Mouse (Mus musculus) kidney, postnatal 10 days (tissue): ENCODE data around the gene Dhdh.
"Not testable (repeated sequence)": the region's sequence is repeated elsewhere in the genome, so short reads cannot be mapped to it uniquely, and the experiment has no call there.

Experiments used
- DNase-seq: peaks from one replicate; pipeline ENCODE4 v3.0.0; 2021; ENCODE audit warnings: mixed read lengths

Dhdh gene

DNA sequence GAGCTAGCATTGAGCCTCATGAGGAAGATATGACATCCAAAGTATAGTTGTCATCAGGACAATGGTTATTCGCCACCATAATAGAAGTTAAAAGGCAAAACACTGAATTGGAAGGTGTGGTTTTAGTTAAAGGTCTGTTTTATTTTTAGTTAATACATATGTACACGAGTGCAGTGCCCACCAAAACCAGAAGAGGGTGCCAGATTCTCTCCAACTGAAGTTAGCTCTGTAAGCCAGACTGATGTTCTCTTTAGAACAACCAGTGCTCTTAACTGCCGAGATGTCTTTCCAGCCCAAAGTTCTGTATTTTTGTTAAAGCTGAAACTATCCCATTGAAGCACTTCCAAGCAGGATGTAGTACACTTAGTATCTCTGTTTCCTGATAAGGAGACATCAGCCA lies 17.7 kb downstream of the Dhdh start:
- peak; percentile 91 for DNase-seq

DNA sequence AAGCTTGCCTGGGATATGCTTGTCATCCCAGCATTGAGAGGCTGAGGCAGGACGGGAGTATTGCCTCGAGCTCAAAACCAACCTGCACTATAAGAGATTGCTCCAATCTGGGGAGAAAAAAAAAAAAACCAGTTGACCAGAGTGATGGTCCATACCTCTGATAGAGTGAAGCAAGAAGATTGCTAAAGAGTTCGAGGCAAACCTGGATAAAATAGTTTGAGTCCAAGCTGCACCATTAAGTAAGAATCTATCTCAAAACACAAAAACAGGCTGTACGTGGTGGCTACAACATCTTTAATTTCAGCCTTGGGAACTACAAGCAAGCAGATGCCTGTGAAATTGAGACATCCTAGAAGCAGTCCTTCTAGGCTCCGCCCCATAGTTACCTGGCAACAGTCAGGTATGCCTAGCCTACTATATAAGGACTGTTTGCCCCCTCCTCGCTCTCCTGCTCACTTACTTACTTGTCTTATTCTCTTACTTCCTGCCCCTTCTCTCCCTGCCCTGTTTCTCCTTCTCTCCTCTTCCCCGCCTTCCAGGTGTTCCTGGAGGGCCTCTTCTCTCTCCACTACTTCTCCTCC lies 21.4 kb downstream of the Dhdh start:
- no peak for DNase-seq

GRCm38 (mm10) chr7:45466283-45467089 lies 22.1 kb downstream of the Dhdh start, which contains the start of gene Bax:
Bax (minus strand) TSS chr7:45466898.
- peak; percentile 98 for DNase-seq

GRCm38 (mm10) chr7:45465549-45465948 lies 23.1 kb downstream of the Dhdh start:
- peak; percentile 48 for DNase-seq

- DNase-seq, result no peak
Observed at GRCm38 (mm10) chr7:45465112-45465511, 23.5 kb downstream of the Dhdh start.

GRCm38 (mm10) chr7:45463987-45464778 lies 24.4 kb downstream of the Dhdh start:
- no peak for DNase-seq

DNA sequence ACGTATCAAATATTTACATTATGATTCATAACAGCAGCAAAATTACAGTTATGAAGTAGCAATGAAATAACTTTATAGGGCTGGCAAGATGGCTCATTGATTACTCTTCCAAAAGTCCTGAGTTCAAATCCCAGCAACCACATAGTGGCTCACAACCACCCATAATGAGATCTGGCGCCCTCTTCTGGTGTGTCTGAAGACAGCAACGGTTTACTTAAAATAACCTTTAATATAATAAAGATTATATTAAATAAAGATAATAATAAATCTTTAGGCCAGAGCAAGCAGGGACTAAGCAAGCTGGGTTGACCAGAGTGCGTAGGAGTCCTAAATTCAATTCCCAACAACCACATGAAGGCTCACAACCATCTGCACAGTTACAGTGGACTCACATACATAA lies 25.7 kb downstream of the Dhdh start:
- DNase-seq, result not testable (repeated sequence)

- DNase-seq, result no peak
Observed at GRCm38 (mm10) chr7:45462325-45462724, 26.3 kb downstream of the Dhdh start.

DNA sequence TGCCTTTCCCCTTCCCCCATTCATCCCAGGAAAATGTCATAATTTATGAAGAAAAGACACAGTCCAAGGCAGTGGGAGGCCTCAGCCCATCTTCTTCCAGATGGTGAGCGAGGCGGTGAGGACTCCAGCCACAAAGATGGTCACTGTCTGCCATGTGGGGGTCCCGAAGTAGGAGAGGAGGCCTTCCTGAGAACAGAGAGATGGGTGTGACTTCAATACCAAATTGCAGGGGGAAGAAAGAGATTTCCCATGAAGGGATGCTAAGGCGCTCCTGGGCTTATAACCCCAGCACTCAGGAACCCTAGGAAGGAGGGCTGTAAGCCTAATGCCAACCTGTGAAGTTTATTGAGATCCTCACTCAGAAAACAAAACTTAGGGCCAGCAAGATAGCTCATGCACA lies 26.8 kb downstream of the Dhdh start:
- DNase-seq, result no peak

DNA sequence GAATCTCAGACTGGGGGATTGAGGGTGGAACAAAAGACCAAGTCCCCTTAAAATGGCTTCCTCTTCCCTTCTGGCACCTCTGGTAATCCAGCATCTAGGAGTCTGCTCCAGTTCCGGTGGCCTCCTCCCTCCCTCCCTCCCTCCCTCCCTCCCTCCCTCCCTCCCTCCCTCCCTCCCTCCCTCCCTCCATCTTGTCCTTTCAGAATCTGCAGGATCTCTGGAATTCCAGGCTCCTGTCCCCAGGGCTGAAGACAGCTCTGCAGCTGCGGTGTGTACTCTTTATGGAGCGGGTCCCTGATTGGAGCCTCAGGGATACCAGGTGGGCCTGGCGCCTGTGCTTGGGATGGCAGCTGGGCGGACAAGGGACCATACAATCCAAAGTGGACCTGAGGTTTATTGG lies 27.3 kb downstream of the Dhdh start:
- DNase-seq, result peak; percentile 39

DNA sequence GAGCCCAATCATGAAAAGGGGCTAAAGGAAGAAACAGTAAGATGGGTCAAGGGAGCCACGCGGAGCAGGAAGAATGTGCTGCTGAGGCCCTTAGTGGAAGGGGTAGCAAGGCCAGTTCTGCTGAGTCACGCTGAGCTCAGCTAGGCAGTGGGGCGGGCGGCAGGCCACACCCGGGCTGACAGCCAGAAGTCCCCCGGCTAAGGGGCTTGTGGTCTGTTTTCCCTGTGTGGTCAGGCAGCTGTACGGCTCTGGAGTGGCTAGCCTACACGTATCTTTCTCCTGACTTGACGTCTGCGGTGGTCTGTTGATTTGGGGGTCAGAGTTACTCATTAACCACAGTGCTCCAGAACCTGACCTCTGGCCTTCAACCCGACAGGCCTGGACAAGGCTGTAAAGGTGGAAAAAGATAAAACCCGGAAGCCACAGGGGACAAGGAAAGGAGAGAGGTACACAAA lies 27.7 kb downstream of the Dhdh start:
- peak; percentile 84 for DNase-seq

- peak; percentile 58 for DNase-seq
Observed at GRCm38 (mm10) chr7:45460377-45460776, 28.2 kb downstream of the Dhdh start.

GRCm38 (mm10) chr7:45459564-45460140 lies 29.0 kb downstream of the Dhdh start, which contains the start of gene Ftl1:
Ftl1 (minus strand) TSS chr7:45459884.
- DNase-seq, result peak; percentile 97

DNA sequence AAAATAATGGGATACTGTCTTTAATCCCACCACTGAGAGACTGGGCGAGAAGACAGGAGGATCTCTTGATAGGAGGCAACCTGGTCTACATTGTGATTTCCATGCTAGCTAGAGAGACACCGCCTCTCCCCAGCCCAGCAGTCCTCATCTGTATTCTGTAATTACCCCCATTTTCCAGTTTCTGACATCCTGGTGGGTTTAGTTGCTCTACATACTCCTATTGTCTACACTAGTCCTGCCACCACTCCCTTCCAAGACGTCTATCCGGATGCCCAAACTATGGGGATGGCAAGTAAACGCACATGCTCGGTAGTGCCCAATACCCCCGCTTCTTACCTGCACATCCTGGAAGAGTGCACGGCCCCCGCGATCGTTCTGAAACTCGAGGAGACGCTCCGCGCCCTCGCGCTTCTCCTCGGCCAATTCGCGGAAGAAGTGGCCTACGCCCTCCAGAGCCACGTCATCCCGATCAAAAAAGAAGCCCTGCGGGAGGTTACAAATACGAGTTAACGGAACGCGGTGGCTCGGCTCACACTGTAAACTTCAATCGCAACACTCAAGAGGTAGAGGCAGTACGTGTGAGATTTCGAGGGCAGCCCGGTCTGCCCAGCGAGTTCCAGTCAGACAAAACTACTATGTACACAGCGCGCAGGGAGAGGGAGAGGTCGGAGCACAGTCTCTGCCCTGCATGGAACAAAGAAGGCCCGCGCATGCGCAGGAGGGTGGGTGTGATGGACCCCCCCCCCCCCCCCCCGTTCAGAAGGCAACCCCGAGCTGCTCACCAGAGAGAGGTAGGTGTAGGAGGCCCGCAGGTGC lies 29.6 kb downstream of the Dhdh start:
- peak; percentile 91 for DNase-seq

DNA sequence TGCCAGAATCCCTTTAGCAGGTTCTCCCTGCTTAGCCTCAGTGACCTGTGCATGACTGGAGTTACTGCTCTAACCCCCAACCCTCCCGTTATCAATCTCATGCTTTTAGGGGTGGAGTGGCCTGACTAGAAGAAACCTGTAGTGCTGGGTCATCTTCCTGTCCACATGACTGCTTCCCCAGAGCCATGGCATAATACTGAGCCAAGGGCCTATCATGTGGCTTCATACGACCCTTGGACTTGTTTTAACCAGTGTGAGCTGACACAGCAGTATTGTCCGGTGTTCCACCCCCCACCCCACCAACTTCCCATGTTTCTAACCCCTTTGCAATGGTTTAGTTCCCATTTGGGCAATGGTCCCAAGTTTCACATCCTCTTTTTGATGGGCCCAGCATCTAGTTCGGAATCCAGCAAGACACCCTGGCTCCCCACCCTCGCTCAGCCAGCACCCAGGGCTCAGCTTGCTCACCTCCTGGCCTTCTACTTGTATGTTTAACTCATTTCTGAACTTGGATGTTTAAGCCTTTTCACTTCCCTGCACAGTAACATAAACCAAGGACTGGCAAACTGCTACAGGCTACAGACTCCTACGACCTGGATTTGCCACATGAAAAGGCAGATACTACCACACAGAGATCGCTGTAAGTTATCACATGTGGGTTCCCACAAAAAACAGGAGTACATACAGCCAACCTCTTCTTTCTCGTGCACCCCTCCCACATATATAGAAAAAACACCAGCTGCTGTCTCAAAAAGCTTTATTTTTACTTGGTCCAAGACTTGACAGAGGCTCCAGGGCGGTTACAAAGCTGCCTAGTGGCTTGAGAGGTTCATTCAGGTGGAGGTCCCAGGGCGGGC lies 31.2 kb downstream of the Dhdh start:
- DNase-seq, result peak; percentile 59

GRCm38 (mm10) chr7:45456721-45457203 lies 31.8 kb downstream of the Dhdh start:
- no peak for DNase-seq

DNA sequence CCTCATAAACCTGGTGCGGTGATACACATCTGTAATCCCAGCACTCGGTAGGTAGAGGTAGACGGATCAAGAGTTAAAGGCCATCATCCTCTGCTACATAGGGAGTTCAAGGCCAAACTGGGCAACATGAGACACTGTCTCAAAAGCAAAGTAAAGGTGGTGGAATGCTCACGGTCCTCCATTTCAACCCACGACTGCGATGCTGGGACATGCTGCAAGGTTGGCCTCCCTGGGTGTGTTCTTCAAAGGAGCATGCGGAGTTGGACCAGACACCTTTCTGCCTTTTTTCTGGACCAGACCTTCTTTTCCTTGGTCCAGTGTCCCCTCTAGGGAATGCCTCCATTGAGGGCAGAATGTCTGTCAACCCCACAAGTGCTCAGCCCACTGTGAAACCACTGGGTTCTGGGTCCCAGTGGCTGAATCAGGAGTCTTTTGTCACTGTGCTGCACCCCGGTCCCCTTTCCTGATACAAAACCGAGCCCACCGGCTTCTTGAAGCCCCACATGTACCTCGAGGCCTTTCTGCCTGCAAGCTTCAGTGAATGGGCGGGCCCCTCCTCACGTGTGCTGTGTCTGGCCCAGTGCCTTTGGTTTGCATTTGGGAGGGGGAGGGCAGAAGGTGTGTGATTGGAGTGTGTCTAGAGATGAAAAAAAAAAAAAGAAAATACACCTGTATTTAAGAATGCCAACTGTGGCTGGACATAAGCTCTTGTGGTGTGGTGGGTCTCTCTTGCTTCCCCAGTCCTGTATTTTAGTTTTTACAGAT lies 32.5 kb downstream of the Dhdh start:
- DNase-seq, result peak; percentile 45

DNA sequence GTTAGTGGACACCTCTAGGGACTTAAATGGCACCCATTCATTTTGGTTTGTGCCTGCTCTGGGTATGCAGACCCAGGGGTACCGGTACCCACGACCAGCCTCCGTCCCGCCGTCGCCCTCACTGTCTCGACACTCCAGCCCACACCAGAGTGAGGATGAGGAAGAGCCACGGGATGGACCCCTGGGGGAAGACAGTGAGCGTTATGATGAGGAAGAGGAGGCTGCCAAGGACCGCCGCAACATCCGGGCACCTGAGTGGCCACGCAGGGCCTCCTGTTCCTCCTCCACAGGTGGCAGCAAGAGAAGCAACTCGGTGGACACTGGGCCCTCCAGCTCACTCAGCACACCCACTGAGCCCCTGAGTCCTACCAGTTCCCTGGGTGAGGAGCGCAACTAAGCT lies 33.6 kb downstream of the Dhdh start:
- DNase-seq, result no peak

DNA sequence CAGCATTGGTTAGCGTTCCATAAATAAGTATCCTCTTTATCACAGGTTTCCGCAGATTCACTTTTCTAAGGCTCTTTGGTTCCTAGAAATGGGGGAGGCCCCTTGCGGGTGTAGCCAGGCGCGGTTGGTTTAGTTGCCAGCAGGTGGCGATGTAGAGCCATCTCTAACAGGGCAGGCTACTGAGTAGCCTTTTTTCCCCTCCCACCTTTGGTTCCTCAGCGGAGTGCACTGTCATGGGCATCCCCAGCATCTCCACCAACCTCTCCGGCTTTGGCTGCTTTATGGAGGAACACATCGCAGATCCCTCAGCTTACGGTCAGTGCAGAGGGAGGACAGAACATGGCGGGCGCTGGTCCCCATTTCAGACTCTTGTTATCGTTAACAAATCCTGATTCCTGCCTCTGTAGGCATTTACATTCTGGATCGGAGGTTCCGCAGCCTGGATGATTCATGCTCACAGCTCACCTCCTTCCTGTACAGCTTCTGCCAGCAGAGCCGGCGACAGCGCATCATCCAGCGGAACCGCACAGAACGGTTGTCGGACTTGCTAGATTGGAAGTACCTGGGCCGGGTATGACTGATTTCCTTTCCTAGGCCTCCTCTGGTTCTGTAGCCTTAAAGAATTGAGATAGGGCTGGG lies 37.1 kb downstream of the Dhdh start:
- DNase-seq, result peak; percentile 91

DNA sequence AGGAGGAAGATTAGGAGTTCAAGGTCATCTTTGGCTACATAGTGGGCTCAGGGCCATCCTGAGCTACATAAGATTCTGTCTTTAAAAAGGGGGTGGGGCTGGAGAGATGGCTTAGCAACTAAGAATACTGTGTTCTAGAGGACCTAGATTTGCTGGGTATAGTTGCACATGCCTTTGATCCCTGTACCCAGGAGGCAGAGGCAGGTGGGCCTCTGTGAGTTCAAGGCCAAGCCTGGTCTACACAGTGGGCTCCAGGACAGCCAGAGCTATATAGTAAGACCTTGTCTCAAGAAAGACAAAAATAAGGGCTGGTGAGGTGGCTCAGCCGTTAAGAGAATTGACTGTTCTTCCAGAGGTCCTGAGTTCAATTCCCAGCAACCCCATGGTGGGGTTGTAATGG lies 38.6 kb downstream of the Dhdh start:
- DNase-seq, result no peak
